Mouse (Mus musculus) mouse embryonic stem cell (cell line): ENCODE measurements around the gene Zfp282.

ENCODE experiments used
- in situ Hi-C, 2 experiments: fragments of 300-500 bp; cut with MboI; formaldehyde crosslinking; loops; 1 replicate in 1 of 2; 3 replicates in 1 of 2; pipeline ENCODE4 v1.14.3; 2019 to 2020; ENCODE audit warnings: low sequenced_read_pairs in 2 of 2, low pct_unique_long_range_greater_than_20kb in 1 of 2, mixed read lengths in 1 of 2; ENCODE audit not compliant: unreplicated experiment in 1 of 2

Gene Zfp282

GRCm38 (mm10) chr6:47953191-47953726, 76.3 kb downstream of the Zfp282 start, which contains the start of gene Zfp956:
Gene Zfp956, plus strand, starts transcription at chr6:47953390.
- in situ Hi-C loops: no loop called here

GRCm38 (mm10) chr6:47954425-47954824, 77.4 kb downstream of the Zfp282 start:
- in situ Hi-C loops: no loop called here

- in situ Hi-C loops: no loop called here
Measured at GRCm38 (mm10) chr6:47957816-47958215, 80.8 kb downstream of the Zfp282 start.
